Mouse (Mus musculus) liver, embryonic 16.5 days (tissue): ENCODE results near the gene Myo3b. TPM values are rescaled to one million over a fixed set of nuclear protein-coding genes. Genes with fewer than 3 reads are reported as not detected.

Source experiments
- ATAC-seq: fragments of 200-750 bp; cut with Nextera tagmentation; 2 replicates; pipeline ENCODE4 v1.8.0; 2017; ENCODE audit warnings: low read depth, mild to moderate bottlenecking, moderate number of reproducible peaks, moderate library complexity
- H3K27ac ChIP-seq: fragments of 300-500 bp; sonication (generic); 2 replicates; pipeline ENCODE4 v1.5.1; 2014; ENCODE audit warnings: mild to moderate bottlenecking, low read length
- H3K27me3 ChIP-seq: fragments of 300-500 bp; sonication (generic); 2 replicates; pipeline ENCODE4 v1.6.1; 2014; ENCODE audit warnings: low read depth, low read length, mixed read lengths; ENCODE audit not compliant: control insufficient read depth, insufficient read depth
- H3K36me3 ChIP-seq: fragments of 300-500 bp; sonication (generic); 2 replicates; pipeline ENCODE4 v1.6.1; 2014; ENCODE audit warnings: mild to moderate bottlenecking; ENCODE audit not compliant: control insufficient read depth, insufficient read depth
- H3K4me1 ChIP-seq: fragments of 300-500 bp; sonication (generic); 2 replicates; pipeline ENCODE4 v1.6.1; 2014; ENCODE audit warnings: low read depth, low read length, mixed read lengths; ENCODE audit not compliant: control insufficient read depth
- H3K4me2 ChIP-seq: fragments of 300-500 bp; sonication (generic); 2 replicates; pipeline ENCODE4 v1.6.1; 2014; ENCODE audit warnings: low read depth, low read length, mixed read lengths
- H3K4me3 ChIP-seq: fragments of 300-500 bp; sonication (generic); 2 replicates; pipeline ENCODE4 v1.5.1; 2014; ENCODE audit warnings: low read depth, mild to moderate bottlenecking, low read length
- H3K9ac ChIP-seq: fragments of 300-500 bp; sonication (generic); 2 replicates; pipeline ENCODE4 v1.6.1; 2014; ENCODE audit warnings: low read depth, low read length
- H3K9me3 ChIP-seq: fragments of 300-500 bp; sonication (generic); replicated peaks from 2 replicates; pipeline ENCODE4 v1.6.1; 2016; ENCODE audit warnings: low read length; ENCODE audit not compliant: control insufficient read depth
- WGBS: fragments of 180-500 bp; shearing (Covaris S2); extraction: QIAGEN DNeasy Blood & Tissue Kit; methylation state at CpG from one replicate; pipeline ENCODE4 v1.1.7; 2014; ENCODE audit not compliant: insufficient replicate concordance; 5-methylcytosine and 5-hydroxymethylcytosine counted together
- polyA plus RNA-seq: library from polyadenylated mRNA; unstranded; fragments of >200 nt; fragmentation: Nextera tagmentation; extraction: Ambion mirVana; gene quantifications from 2 replicates; pipeline ENCODE4 v1.2.1, GENCODE M21; 2015

Gene Myo3b
- polyA plus RNA-seq, 1 experiment from 2014 or later = not detected

DNA sequence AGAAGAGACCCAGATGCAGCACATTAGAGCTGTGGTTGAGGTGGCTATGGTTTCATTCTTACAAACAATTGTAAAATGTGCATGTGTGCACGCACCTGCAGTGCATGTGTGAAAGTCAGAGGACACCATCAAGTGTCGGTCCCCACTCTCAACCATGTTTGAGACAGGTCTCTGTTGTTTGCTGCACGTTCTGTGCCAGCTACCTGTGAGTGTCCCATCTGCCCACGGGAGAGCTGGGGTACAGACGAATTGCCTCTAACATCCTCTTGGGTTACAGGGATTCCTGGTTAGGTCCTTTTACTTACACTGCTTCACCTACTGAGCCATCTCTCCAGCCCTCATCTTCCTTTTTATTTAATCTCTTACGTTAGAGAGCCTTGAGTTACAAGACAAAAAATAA is 330.5 kb downstream of the Myo3b start:
- no peaks in the 10 kb centered on the region for H3K27me3 ChIP-seq
- no peaks in the 10 kb centered on the region for H3K4me1 ChIP-seq
- no peak overlapping the region for H3K27ac ChIP-seq
- ATAC-seq = no peak
- H3K36me3 ChIP-seq = no peaks in the 10 kb centered on the region
- H3K9me3 ChIP-seq = no peaks in the 10 kb centered on the region
- H3K4me3 ChIP-seq = no peak overlapping the region
- H3K9ac ChIP-seq = no peak overlapping the region
- H3K4me2 ChIP-seq = no peak overlapping the region
- WGBS = 53% methylated on average over 6 of the region's 6 CpGs

DNA sequence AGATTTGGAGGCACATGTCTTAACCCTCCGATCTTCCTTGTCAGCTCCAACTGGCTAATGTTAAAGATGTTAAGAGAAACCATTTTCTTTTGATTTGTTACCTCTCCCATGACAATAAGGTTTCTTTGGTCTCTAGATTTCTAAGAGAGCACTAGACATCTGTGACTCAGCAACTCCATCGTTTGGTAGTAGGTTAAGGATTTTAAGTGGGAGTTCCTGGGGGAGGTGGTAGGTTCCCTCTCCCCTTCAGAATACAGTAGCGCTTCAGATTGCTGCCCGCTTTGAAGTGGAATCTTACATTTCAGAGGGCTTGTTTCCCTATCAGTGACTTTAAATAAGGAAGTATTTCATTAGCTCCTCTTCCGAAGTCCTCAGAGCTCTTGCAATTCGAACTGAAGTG is 340.4 kb downstream of the Myo3b start:
- 29% methylated on average over 6 of the region's 6 CpGs for WGBS

DNA sequence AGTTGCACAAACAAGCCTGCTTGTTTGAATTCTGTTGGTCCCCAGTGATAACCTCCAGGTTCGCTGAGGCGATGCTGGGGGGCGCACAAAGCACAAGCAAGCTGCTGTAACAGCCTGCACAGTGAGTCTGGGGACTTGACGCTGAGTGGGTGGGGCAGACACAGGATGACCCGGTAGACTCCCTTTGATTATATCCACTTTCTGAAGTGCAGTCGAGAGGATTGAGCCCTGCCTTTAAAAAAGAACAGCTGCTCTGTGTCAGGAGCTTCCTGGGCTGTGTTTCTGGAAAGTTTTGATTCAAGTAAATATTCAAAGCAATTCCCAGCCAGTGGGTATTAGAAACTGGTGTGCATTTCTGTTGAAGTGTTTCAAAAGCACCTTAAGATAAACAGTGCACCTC is 341.0 kb downstream of the Myo3b start:
- Histone ChIP-seq H3K9me3 (no peaks in the 10 kb centered on the region), H3K4me3 (no peak overlapping the region), H3K4me1 (no peaks in the 10 kb centered on the region), H3K27ac (no peak overlapping the region), H3K9ac (no peak overlapping the region), H3K36me3 (no peaks in the 10 kb centered on the region), H3K27me3 (no peaks in the 10 kb centered on the region), H3K4me2 (no peak overlapping the region)
- 22% methylated on average over 6 of the region's 6 CpGs for WGBS
- ATAC-seq = no peak

More for the DNA sequence above, 340.4 kb downstream of the Myo3b start:
- ATAC-seq = no peak
- Histone ChIP-seq H3K9ac (no peak overlapping the region), H3K4me2 (no peak overlapping the region), H3K27ac (no peak overlapping the region), H3K36me3 (no peaks in the 10 kb centered on the region), H3K4me3 (no peak overlapping the region), H3K27me3 (no peaks in the 10 kb centered on the region), H3K9me3 (no peaks in the 10 kb centered on the region), H3K4me1 (no peaks in the 10 kb centered on the region)

DNA sequence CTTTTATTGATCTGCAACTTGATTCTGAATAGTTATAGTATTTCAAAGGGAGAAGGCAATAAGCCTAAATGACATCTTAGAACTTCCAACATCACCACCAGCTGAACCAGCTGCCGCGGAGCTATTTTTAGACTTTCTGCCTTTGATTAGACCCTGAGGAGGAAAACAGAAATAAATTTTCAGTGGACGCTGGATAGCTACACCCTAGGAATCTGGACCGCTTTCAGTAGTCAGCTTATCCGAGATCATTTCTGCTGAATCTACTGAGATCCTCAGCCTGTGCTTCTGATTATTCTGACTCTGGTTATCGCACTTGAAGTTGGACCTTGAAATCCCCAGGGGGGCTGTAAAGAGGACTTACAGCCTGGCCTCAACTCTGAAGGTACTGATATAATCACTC is 349.7 kb downstream of the Myo3b start:
- Histone ChIP-seq H3K4me1 (no peaks in the 10 kb centered on the region), H3K9me3 (no peaks in the 10 kb centered on the region), H3K27me3 (no peaks in the 10 kb centered on the region), H3K4me2 (no peak overlapping the region), H3K4me3 (no peak overlapping the region), H3K27ac (no peak overlapping the region), H3K36me3 (no peaks in the 10 kb centered on the region), H3K9ac (no peak overlapping the region)
- 57% methylated on average over 6 of the region's 6 CpGs for WGBS
- no peak for ATAC-seq

DNA sequence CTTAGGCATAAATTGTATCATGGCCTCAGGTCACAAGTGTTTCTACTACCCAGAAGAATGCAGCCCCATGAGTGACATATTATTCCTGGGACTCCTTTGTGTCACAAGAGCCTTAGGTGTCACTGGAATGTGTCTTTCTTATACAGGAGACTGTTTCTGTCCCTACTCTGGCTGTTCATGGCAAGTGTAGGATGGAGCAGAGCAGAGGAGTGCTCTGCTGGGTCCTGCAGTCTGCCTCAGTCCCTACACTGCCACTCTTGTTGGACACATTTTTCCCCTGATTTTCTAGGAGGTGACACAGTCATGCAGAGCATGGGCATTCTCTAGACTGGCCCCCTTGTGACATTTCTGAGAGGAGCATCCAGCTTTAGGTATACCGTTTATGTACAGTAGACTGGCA is 350.2 kb downstream of the Myo3b start:
- H3K27ac ChIP-seq = no peak overlapping the region
- H3K4me3 ChIP-seq = no peak overlapping the region
- no peaks in the 10 kb centered on the region for H3K27me3 ChIP-seq
- H3K9ac ChIP-seq = no peak overlapping the region
- no peaks in the 10 kb centered on the region for H3K4me1 ChIP-seq
- no peak for ATAC-seq
- no peaks in the 10 kb centered on the region for H3K9me3 ChIP-seq
- no peak overlapping the region for H3K4me2 ChIP-seq
- WGBS = 65% methylated on average over 1 of the region's 1 CpGs
- no peaks in the 10 kb centered on the region for H3K36me3 ChIP-seq

DNA sequence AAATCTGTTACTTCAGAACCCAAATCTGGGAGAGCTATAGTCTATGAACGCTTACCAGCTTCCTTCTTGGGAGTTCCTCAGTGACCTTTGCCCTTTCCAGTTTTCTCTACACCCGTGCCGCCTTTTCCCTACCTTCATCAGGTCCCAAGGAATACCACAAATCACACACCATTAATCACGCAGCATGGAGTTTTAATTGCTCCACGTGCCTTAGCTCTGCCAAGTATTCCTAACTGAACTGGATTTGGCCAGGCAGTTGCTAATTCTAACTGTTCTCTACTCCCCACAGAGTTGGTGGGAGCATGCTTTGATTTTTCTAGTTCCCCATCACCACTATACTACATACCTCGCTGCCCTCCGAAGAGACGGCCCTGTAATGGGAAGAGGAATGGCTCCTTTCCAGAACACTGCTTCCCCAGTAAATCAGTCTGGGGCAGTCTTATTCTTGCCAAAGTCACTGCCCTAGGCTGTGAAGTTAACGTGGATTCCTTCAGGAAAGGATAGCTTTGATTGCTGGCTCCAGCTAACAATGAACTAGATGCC is 358.9 kb downstream of the Myo3b start:
- Histone ChIP-seq H3K27me3 (no peaks in the 10 kb centered on the region), H3K9ac (no peak overlapping the region), H3K27ac (no peak overlapping the region), H3K9me3 (no peaks in the 10 kb centered on the region), H3K36me3 (no peaks in the 10 kb centered on the region), H3K4me3 (no peak overlapping the region), H3K4me2 (no peak overlapping the region), H3K4me1 (no peaks in the 10 kb centered on the region)
- no peak for ATAC-seq
- WGBS = 61% methylated on average over 9 of the region's 9 CpGs

DNA sequence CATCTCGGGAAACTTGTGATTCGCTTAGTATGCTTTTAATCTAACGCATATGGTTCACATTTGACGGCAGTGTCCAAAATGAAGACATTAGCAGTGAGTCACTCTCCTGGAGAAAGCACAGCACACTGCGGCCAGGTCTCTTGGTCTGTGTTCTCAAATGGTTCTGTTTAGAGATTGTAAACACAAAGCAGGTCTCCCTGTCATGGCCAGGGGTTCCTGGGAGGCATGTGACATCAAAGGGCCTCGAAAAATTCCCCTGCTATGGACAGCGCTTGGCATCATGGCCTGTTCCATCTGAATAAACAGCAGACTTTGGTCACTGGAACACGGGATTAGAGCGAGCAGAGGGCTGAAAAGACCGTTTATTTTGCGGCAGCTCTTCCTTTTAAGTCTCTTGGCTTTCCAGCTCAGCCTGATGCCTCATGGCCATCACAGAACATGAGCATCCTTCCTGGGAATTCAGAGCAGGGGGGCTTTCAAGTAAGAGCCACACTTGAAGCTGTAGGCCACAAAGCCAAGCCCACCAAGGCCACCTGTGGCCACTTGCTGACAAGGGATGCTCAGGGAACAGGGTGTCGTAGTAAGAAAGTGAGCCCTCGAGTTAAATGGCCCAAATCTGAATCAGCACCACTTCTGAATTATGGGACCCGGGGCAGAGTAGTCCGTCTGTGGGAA is 360.7 kb downstream of the Myo3b start:
- no peak overlapping the region for H3K4me3 ChIP-seq
- no peak overlapping the region for H3K9ac ChIP-seq
- no peaks in the 10 kb centered on the region for H3K27me3 ChIP-seq
- H3K27ac ChIP-seq = no peak overlapping the region
- H3K4me1 ChIP-seq = no peaks in the 10 kb centered on the region
- H3K36me3 ChIP-seq = no peaks in the 10 kb centered on the region
- H3K4me2 ChIP-seq = no peak overlapping the region
- ATAC-seq = no peak
- H3K9me3 ChIP-seq = no peaks in the 10 kb centered on the region
- 62% methylated on average over 15 of the region's 15 CpGs for WGBS

DNA sequence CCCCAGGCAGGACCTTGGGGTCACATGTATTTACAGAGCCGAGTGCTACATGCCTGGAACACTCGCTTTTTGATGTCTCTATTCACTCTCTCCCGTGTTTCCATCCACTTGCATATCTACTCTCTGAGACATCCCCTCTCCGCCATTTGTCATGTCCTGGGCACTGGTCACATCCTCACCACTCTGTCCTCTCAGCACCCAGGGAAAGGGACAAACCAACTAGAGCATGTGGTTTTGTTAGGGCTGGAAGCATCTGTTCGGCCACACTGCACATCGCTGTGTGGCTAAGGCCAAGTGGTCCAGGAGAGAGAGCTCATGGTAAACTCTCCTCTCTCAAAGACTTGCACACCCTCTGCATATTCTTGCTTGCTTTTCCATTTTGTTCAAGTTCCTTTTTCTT is 361.4 kb downstream of the Myo3b start:
- H3K4me2 ChIP-seq = no peak overlapping the region
- WGBS = 58% methylated on average over 6 of the region's 6 CpGs
- ATAC-seq = no peak
- no peaks in the 10 kb centered on the region for H3K9me3 ChIP-seq
- H3K4me3 ChIP-seq = no peak overlapping the region
- no peak overlapping the region for H3K9ac ChIP-seq
- no peaks in the 10 kb centered on the region for H3K36me3 ChIP-seq
- no peaks in the 10 kb centered on the region for H3K4me1 ChIP-seq
- no peaks in the 10 kb centered on the region for H3K27me3 ChIP-seq
- H3K27ac ChIP-seq = no peak overlapping the region

DNA sequence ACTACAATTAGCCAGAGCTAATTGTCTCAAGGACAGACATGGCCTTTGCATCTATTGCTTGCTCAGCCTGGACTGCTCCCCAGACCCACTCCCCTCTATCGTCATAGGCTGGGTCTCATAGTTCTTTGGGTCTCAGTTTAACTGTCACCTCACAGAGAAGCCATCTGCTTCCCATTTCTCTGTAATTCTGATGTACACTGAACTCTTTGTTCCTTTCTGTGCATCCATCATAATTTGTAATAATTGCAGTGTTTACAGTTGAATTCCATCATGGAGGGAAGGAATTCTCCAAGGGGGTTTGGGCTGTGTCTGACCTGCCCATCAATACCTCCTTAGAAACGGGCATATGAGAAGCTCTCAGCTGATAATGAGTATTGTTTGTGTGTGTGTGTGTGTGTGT is 365.4 kb downstream of the Myo3b start:
- no peaks in the 10 kb centered on the region for H3K4me1 ChIP-seq
- no peak overlapping the region for H3K27ac ChIP-seq
- H3K27me3 ChIP-seq = no peaks in the 10 kb centered on the region
- no peak overlapping the region for H3K4me3 ChIP-seq
- H3K4me2 ChIP-seq = no peak overlapping the region
- no peaks in the 10 kb centered on the region for H3K36me3 ChIP-seq
- 59% methylated on average over 2 of the region's 2 CpGs for WGBS
- no peak overlapping the region for H3K9ac ChIP-seq
- no peak for ATAC-seq
- no peaks in the 10 kb centered on the region for H3K9me3 ChIP-seq
